Mouse (Mus musculus) spleen, adult 2 months (tissue): ENCODE data around the gene Zfp442.
"Not testable (repeated sequence)": the region's sequence is repeated elsewhere in the genome, so short reads cannot be mapped to it uniquely, and the experiment has no call there.

ENCODE experiments used
- CTCF ChIP-seq: fragments of 200-500 bp; IDR thresholded peaks from 2 replicates; pipeline ENCODE4 v1.5.1; 2011; ENCODE audit warnings: mild to moderate bottlenecking, inconsistent platforms; ENCODE audit not compliant: insufficient read depth, insufficient read length, insufficient replicate concordance; ENCODE audit errors: extremely low read depth
- POLR2A ChIP-seq: fragments of 200-500 bp; IDR thresholded peaks from 2 replicates; pipeline ENCODE4 v1.6.1; 2011; ENCODE audit warnings: low read depth, low read length, inconsistent platforms

GRCm38 (mm10) chr2:150500124-150500973 lies 49.1 kb upstream of the Zfp442 start:
- TF ChIP-seq POLR2A, CTCF: not testable (repeated sequence)
